Mouse (Mus musculus): ENCODE data around the gene Trpc4. TPM values are rescaled to one million over a fixed set of nuclear protein-coding genes. Genes with fewer than 3 reads are reported as not detected.

Trpc4 gene
- total RNA-seq, 2 experiments from 2014 or later = not detected

DNA sequence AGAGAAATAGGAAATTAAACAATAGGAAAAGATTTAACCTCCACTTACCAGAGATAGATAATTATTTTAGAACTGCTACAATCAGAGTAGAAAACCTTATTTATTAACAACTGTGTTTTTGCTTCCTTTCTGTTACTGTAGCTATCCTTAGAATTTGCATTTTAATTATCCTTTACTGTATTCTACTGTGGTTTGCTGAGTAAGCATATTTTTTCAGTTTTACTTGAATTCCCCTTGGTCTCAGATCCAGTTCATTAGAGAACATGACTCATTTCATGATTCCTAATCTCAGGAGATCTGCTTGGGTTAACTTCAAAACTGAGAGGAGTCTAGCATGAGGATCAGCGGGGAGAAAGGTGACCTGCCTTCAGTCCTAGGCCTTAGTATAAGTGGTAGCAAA lies 111.1 kb downstream of the Trpc4 start:
- ATAC-seq (ENCODE audit: poor library complexity, severe bottlenecking) = no peak

DNA sequence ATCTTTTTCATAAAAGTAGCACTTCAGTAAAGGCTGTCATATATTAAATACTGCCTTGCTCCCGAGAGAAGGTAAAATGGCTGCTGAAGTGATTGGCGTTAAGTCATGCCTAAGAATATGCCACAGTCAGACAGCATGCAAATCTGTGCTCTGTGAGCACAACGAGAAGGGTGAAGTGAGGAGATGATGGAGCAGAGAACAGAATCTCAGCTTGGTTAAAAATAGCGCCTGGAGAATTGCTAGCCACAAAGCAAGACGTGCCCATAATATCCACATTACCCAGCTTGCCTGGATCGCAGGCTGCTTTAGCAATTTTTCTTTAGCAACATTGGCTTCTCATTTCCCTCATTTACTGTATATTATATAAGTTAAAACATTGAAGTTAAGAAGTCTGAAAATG lies 113.3 kb downstream of the Trpc4 start:
- no peak for ATAC-seq (ENCODE audit: poor library complexity, severe bottlenecking)

DNA sequence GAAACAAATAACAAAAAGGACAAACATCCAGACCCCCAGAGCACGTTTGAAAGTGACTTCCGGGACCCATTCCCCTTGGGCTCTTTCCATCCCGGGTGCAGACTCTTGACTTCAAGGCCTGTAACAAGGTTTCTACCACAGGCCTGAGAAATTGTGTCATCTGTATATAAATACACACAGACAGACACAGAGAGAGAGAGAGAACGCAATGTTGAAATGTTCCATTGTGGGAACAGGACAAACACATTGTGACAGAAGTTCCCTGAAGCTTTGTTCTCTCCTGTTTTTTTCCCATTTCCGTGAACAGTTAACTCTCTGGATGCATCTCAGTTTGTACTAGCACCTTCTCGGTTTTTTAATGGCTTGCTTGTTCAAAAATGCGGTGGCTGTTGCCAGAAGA lies 118.8 kb downstream of the Trpc4 start:
- ATAC-seq (ENCODE audit: poor library complexity, severe bottlenecking) = no peak

DNA sequence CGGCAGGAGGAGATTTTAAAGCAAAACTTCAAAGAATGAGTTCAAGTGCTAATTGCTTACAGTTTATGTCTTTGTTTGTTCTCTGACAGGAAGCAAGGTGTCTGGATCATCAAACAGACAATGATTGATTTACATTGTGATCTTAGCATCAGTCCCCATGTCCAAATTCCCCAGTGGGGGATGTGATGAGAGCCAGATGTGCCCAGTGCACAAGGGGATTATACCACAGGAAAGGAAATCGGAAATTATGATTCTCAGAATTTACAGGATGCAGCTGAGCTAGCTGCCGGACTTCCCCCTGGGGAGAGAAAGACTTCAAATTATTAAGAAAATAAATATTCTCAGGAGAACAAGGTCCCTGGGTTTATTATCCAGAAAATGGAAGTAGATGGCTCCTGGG lies 133.9 kb downstream of the Trpc4 start:
- ATAC-seq (ENCODE audit: poor library complexity, severe bottlenecking) = no peak

DNA sequence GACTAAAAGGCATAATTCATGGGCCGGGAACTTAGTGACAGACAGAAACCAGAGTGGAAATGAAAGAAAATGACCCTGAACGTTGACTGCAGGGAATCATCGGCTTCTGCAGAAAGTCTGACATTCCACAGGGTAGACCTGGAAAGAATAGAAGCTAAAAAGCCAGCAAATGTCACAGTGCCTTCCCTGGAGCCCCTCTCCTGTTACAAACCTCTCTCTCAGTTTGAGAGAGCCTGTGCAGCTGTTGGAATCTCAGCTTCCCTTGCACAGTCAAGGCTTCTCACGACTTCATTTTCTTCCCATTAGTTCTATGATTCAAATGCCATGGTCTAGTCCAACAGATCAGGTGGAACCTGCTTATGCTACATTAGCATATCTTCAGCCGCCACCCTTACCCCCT lies 154.8 kb downstream of the Trpc4 start:
- ATAC-seq (ENCODE audit: poor library complexity, severe bottlenecking) = no peak

DNA sequence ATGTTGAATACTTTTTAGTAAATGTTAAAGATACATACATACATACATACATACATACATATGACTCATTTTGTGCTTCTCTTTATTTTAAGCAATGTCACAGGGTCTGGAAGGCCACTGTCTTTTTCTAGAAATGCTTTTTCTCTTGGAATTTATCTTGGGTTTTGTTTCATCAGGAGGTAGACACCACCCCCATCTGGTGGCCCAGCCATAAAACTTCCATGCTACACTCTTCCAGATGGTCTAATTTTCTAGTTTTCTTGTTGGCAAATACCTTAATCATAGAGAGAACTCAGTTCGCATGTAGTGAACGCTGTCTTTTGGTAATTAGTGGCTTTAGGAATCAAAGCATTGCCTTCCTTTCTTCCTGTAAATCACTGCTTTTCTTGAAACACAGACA lies 158.2 kb downstream of the Trpc4 start:
- ATAC-seq (ENCODE audit: poor library complexity, severe bottlenecking) = no peak

DNA sequence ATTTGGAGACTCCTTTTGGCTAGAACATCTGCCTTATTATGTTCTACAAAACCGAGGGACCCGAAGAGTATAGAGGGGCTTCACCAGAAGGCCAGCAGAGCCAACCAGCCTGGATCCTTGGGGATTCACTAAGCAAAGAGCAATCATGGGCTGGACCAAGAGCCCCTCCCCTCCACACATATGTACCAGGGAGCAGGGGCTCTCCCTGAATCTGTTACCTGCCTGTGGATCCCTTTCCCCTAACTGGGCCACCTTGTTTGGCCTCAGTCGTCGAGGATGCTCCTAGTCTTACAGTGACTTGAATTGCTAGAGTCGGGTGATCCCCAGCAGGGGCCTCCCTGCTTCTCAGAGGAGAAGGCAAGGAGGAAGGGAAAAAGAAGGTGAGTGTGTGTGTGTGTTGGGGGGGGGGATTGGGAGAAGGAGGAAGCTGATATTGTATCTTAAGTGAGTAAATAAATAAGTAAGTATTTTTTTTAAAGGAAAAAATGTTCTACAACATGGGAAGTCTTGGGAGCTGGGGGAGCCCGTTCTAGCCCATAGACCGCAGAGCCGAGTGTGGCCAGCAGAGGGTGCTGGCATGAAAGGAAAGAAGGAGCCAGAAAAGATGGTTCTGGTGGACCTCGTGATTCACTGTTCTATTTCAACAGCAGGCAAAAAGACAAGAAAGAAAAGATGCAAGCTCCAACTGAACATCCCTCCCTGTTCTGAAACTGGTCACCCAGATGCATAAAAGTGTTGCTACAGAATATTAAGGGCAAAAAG lies 197.2 kb downstream of the Trpc4 start:
- peak; percentile 90 for ATAC-seq (ENCODE audit: poor library complexity, severe bottlenecking)

DNA sequence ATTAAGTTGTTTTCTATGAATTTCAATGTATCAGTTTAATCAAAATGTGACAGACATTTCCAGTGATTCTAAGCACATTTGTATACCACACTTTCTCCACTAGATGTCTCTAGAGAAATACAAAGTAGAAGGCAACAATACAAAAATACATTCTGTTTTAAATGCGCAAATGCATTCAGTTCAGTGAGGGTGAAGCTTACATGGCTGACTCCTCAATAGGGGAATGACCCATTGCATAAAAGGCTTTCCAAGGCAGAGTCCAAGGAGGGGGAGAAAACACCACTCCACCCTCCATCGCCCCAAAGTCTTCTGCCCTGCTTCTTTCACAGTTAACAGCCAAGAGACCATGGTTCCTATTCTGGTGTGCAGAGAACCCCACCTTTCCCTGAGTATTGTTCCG lies 201.7 kb downstream of the Trpc4 start:
- ATAC-seq (ENCODE audit: poor library complexity, severe bottlenecking) = 0 out of 2 replicates have a peak, but pooled peaks have one; percentile 14

DNA sequence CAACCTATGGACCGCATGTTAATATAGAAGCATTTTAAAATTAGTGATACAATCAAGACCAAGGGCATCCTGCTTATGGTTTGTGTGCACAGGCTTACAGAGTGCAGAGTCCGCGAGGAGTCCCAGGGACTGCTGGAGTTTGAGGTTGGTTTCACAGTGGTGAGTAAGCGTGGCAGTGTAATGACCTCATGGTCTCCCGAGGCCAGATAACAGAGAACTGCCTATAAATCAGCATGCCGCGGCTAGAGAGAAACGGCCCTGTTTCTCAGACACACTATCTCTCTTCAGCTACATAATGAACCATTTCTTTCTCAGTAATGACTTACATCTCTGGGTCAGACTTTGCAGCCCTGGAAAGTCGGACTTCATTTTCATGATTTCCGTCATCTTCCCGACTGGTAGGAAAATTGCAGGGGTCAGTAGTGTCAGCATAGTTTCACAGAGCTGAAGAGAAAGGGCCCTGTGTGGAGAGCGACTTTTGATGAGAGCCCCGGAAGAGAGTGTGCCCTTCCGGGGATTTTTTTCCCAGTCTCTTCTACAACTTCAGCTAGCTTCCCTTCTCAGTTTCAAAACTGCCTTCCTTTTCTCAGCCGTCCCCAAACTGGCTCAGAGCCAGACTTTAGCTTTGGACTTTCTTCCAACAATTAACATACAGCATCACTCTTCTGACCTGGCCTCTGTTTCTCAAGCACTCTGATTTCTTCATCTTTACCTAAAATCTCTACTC lies 202.8 kb downstream of the Trpc4 start:
- peak; percentile 51 for ATAC-seq (ENCODE audit: poor library complexity, severe bottlenecking)

DNA sequence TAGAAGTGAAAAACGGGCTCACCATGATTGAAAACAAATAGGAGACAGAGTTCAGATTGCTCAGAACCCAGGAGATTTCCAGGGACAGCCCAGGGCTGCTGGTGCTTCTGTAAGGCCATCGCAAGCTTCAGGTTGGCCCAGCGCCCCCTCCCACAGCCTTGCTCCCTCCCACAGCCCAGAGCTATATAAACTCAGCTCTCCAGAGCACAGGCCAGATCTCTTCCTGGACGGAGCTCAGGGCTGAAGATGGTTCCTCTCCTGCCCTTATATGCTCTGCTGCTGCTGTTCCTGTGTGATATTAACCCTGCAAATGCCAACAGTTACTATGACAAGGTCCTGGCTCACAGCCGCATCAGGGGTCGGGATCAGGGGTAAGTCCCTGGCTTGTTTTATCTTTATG lies 205.1 kb downstream of the Trpc4 start, which contains the start of gene Postn:
Gene Postn (plus strand): TSS at position 213 of the 400 bp plus-strand sequence.
- no peak for ATAC-seq (ENCODE audit: poor library complexity, severe bottlenecking)

DNA sequence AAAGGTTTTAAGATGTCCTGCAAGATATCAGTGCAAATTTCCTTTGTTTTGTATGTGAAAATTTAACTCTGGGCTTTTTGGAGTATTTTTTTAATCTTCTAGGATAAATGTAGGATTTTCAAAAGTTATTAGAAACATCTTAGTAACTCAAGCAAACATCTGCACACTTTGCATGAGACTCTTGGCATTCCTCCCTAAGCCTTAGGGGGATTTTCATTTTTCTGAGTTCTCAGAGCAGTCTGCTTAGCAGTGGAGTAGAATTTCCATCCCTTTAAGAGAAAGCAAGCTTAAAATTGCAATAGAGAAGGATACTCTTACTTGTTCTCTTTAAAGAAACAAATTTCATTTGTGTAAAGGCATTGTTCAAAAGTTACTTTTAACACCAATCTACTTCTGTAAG lies 205.8 kb downstream of the Trpc4 start:
- no peak for ATAC-seq (ENCODE audit: poor library complexity, severe bottlenecking)

Other genes with a start within 250 kb of the Trpc4 start
- 0.27 TPM in 1 of 2 replicates, not detected in the other for gene Postn, start 205.1 kb downstream of the Trpc4 start, total RNA-seq (2015)
- gene Postn, start 205.1 kb downstream of the Trpc4 start, total RNA-seq (2017) = not detected in 2 replicates

All from megakaryocyte, adult 5-6 weeks (primary cell).